28 mouse cellular contexts compared by ENCODE assay signal in genomic region chr3:5917536-5917935, GRCm38 (mm10).
DNase-seq lines count a peak whose midpoint lies in the region; ATAC-seq lines count a peak whose summit lies in the region.
"Had no signal": no experiment of that assay in that cellular context is flagged by ENCODE, and none has a peak within 500 bp of the region (broad histone marks: within the 10 kb centered on the region; RNA-seq: fewer than 3 reads in every experiment).

No protein-coding gene starts in this region.

- H3K4me2 ChIP-seq in heart, embryonic 11.5 days = no peak overlapping the region
- no peak overlapping the region for H3K4me2 ChIP-seq in liver, embryonic 12.5 days
- H3K4me2 ChIP-seq: embryonic facial prominence, embryonic 15.5 days; heart, embryonic 12.5 days; kidney, embryonic 15.5 days; limb, embryonic 12.5 days; midbrain, embryonic 12.5 days; neural tube, embryonic 12.5 days had no signal

- no peaks in the 10 kb centered on the region for H3K27me3 ChIP-seq in heart, embryonic 11.5 days (ENCODE audit: control insufficient read depth, insufficient read depth, low read length)
- no peaks in the 10 kb centered on the region for H3K27me3 ChIP-seq in liver, embryonic 12.5 days (replicated peaks)
- no peaks in the 10 kb centered on the region for H3K27me3 ChIP-seq in midbrain, embryonic 10.5 days (ENCODE audit: low read depth, poor library complexity, severe bottlenecking)
- H3K27me3 ChIP-seq: embryonic facial prominence, embryonic 15.5 days; heart, embryonic 12.5 days; kidney, embryonic 15.5 days; limb, embryonic 12.5 days; midbrain, embryonic 12.5 days; neural tube, embryonic 12.5 days had no signal

- no peaks in the 10 kb centered on the region for H3K4me1 ChIP-seq in heart, embryonic 11.5 days (ENCODE audit: control insufficient read depth, insufficient read depth, low read length)
- no peaks in the 10 kb centered on the region for H3K4me1 ChIP-seq in liver, embryonic 12.5 days
- no peaks in the 10 kb centered on the region for H3K4me1 ChIP-seq in midbrain, embryonic 10.5 days
- H3K4me1 ChIP-seq: embryonic facial prominence, embryonic 10.5 days; embryonic facial prominence, embryonic 15.5 days; hindbrain, embryonic 10.5 days; kidney, embryonic 15.5 days; limb, embryonic 12.5 days; midbrain, embryonic 12.5 days; neural tube, embryonic 12.5 days had no signal

- H3K9me3 ChIP-seq in heart, embryonic 11.5 days (replicated peaks; ENCODE audit: control insufficient read depth, low read length) = no peaks in the 10 kb centered on the region
- H3K9me3 ChIP-seq in liver, embryonic 12.5 days (replicated peaks) = no peaks in the 10 kb centered on the region
- no peaks in the 10 kb centered on the region for H3K9me3 ChIP-seq in midbrain, embryonic 10.5 days (replicated peaks)
- H3K9me3 ChIP-seq: embryonic facial prominence, embryonic 10.5 days; embryonic facial prominence, embryonic 15.5 days; heart, embryonic 12.5 days; hindbrain, embryonic 10.5 days; kidney, embryonic 15.5 days; limb, embryonic 12.5 days; midbrain, embryonic 12.5 days; neural tube, embryonic 12.5 days had no signal

- 0 out of 2 replicates have a peak, but pooled peaks have one; percentile 42 for ATAC-seq in heart, embryonic 11.5 days (replicated peaks; ENCODE audit: insufficient number of reproducible peaks, low FRiP score, low TSS enrichment)
- ATAC-seq in liver, embryonic 12.5 days = peak; percentile 82
- ATAC-seq: forebrain, embryonic 14.5 days; hindbrain, embryonic 16.5 days had no signal

- intact Hi-C loops in heart, postnatal 25 days (cut with DNase I) = no loop called here
- intact Hi-C loops in gastrocnemius, postnatal 14 days (cut with DNase I; ENCODE audit: low total_unique reads) = no loop called here

- H3K27ac ChIP-seq in heart, embryonic 11.5 days (ENCODE audit: low read depth, low read length) = no peak overlapping the region
- H3K27ac ChIP-seq in liver, embryonic 12.5 days = no peak overlapping the region
- H3K27ac ChIP-seq in midbrain, embryonic 10.5 days (replicated peaks) = no peak overlapping the region
- H3K27ac ChIP-seq: embryonic facial prominence, embryonic 10.5 days; embryonic facial prominence, embryonic 15.5 days; hindbrain, embryonic 10.5 days; kidney, embryonic 15.5 days; left cerebral cortex, adult 2 months; limb, embryonic 12.5 days; midbrain, embryonic 12.5 days; neural tube, embryonic 12.5 days had no signal

- DNase-seq in heart, postnatal 25 days (ENCODE audit: low spot score) = no peak
- DNase-seq in c-Kit-positive CD71-positive TER-119-negative erythroid progenitor cells, embryonic 14.5 days (ENCODE audit: low read depth) = peak; percentile 7
- DNase-seq in thymus, postnatal 4 days = no peak
- no peak for DNase-seq in gastrocnemius, postnatal 14 days
- no peak for DNase-seq in midbrain, embryonic 10.5 days (ENCODE audit: low spot score)
- DNase-seq: adrenal gland, postnatal 25 days; cerebellum, adult 2 months; cerebellum, postnatal 14 days; gastrocnemius, postnatal 25 days; heart, adult 11 months; kidney, adult 18-20 months; kidney, postnatal 25 days; lung, adult 18-20 months; lung, postnatal 14 days had no signal

- no peak overlapping the region for H3K9ac ChIP-seq in heart, embryonic 11.5 days (ENCODE audit: low read depth, low read length)
- no peak overlapping the region for H3K9ac ChIP-seq in liver, embryonic 12.5 days
- H3K9ac ChIP-seq: embryonic facial prominence, embryonic 15.5 days; heart, embryonic 12.5 days; kidney, embryonic 15.5 days; limb, embryonic 12.5 days; midbrain, embryonic 12.5 days; neural tube, embryonic 12.5 days had no signal

- 24% methylated on average over 1 of the region's 1 CpGs for WGBS in heart, embryonic 11.5 days (ENCODE audit: insufficient replicate concordance)
- 21% methylated on average over 1 of the region's 1 CpGs for WGBS in liver, embryonic 12.5 days (ENCODE audit: insufficient replicate concordance)
- WGBS in midbrain, embryonic 10.5 days = 97% methylated on average over 1 of the region's 1 CpGs

- H3K36me3 ChIP-seq in heart, embryonic 11.5 days (ENCODE audit: control insufficient read depth, insufficient read depth, low read length) = no peaks in the 10 kb centered on the region
- H3K36me3 ChIP-seq in liver, embryonic 12.5 days = no peaks in the 10 kb centered on the region
- H3K36me3 ChIP-seq in midbrain, embryonic 10.5 days = no peaks in the 10 kb centered on the region
- H3K36me3 ChIP-seq: embryonic facial prominence, embryonic 10.5 days; embryonic facial prominence, embryonic 15.5 days; heart, embryonic 12.5 days; hindbrain, embryonic 10.5 days; kidney, embryonic 15.5 days; limb, embryonic 12.5 days; midbrain, embryonic 12.5 days; neural tube, embryonic 12.5 days had no signal

- H3K4me3 ChIP-seq in heart, embryonic 11.5 days (ENCODE audit: low read depth, low read length) = no peak overlapping the region
- no peak overlapping the region for H3K4me3 ChIP-seq in liver, embryonic 12.5 days
- H3K4me3 ChIP-seq in midbrain, embryonic 10.5 days = no peak overlapping the region
- H3K4me3 ChIP-seq: embryonic facial prominence, embryonic 10.5 days; embryonic facial prominence, embryonic 15.5 days; heart, embryonic 12.5 days; hindbrain, embryonic 10.5 days; kidney, embryonic 15.5 days; left cerebral cortex, adult 2 months; limb, embryonic 12.5 days; midbrain, embryonic 12.5 days; myocyte; neural tube, embryonic 12.5 days had no signal
